Mouse (Mus musculus) MEL (cell line): ENCODE results near the gene Cadm4. TPM values are rescaled to one million over a fixed set of nuclear protein-coding genes. Genes with fewer than 3 reads are reported as not detected.
A peak's percentile ranks its signal among the peaks of the same experiment; 100 is the strongest.

Experiments used
- DNase-seq: peaks from one replicate; pipeline ENCODE4 v3.0.0; 2011; ENCODE audit warnings: low read depth, low spot score
- H3K27ac ChIP-seq: 2 replicates; pipeline ENCODE4 v1.5.1; 2012; ENCODE audit warnings: low read depth, mild to moderate bottlenecking, control low read depth, low read length, moderate library complexity; ENCODE audit not compliant: control insufficient read depth
- H3K27me3 ChIP-seq, 2 experiments: fragments of 150-350 bp in 1 of 2; sonication (generic) in 1 of 2; 2 replicates each; pipeline ENCODE4 v1.6.1; 2012; ENCODE audit warnings: low read length in 2 of 2, mild to moderate bottlenecking in 2 of 2, improper control_type of control experiment in 1 of 2, moderate library complexity in 1 of 2; ENCODE audit not compliant: insufficient read depth in 2 of 2, control insufficient read depth in 1 of 2
- H3K36me3 ChIP-seq, 2 experiments: 2 replicates each; pipeline ENCODE4 v1.6.1; 2012 to 2014; ENCODE audit warnings: low read length in 2 of 2, improper control_type of control experiment in 1 of 2, inconsistent platforms in 1 of 2, mild to moderate bottlenecking in 1 of 2; ENCODE audit not compliant: insufficient read depth in 2 of 2, control insufficient read depth in 1 of 2
- H3K4me1 ChIP-seq, 2 experiments: fragments of 150-350 bp in 1 of 2; sonication (generic) in 1 of 2; 2 replicates each; pipeline ENCODE4 v1.6.1; 2012; ENCODE audit warnings: low read length in 2 of 2, improper control_type of control experiment in 1 of 2, mild to moderate bottlenecking in 1 of 2; ENCODE audit not compliant: insufficient read depth in 2 of 2, control insufficient read depth in 1 of 2
- H3K4me3 ChIP-seq, 2 experiments: fragments of 150-350 bp in 1 of 2; sonication (generic) in 1 of 2; 2 replicates each; pipeline ENCODE4 v1.5.1; 2012; ENCODE audit warnings: low read depth in 2 of 2, low read length in 2 of 2, mild to moderate bottlenecking in 2 of 2, moderate library complexity in 2 of 2, control low read depth in 1 of 2, improper control_type of control experiment in 1 of 2; ENCODE audit not compliant: control insufficient read depth in 1 of 2, insufficient read depth in 1 of 2
- H3K79me2 ChIP-seq: 2 replicates; pipeline ENCODE4 v1.6.1; 2012; ENCODE audit warnings: mild to moderate bottlenecking, low read length, moderate library complexity; ENCODE audit not compliant: control insufficient read depth, poor library complexity, insufficient read depth
- H3K9ac ChIP-seq: 2 replicates; pipeline ENCODE4 v1.6.1; 2012; ENCODE audit warnings: low read depth, mild to moderate bottlenecking, control low read depth, low read length, moderate library complexity; ENCODE audit not compliant: control insufficient read depth, poor library complexity, severe bottlenecking
- H3K9me3 ChIP-seq: fragments of 150-350 bp; sonication (generic); replicated peaks from 2 replicates; pipeline ENCODE4 v1.6.1; 2012; ENCODE audit warnings: mild to moderate bottlenecking, low read length, improper control_type of control experiment, moderate library complexity; ENCODE audit not compliant: insufficient read depth
- CHD2 ChIP-seq: IDR thresholded peaks from 2 replicates; pipeline ENCODE4 v1.6.1; 2011; ENCODE audit warnings: low read length, improper control_type of control experiment
- CTCF ChIP-seq, 3 experiments: IDR thresholded peaks in 2 of 3; conservative IDR thresholded peaks in 1 of 3; 2 replicates each; pipeline ENCODE4 v1.5.1; 2011 to 2012; ENCODE audit warnings: low read length in 3 of 3, low read depth in 2 of 3, mild to moderate bottlenecking in 2 of 3, improper control_type of control experiment in 1 of 3, inconsistent platforms in 1 of 3, mixed read lengths in 1 of 3, moderate library complexity in 1 of 3; ENCODE audit not compliant: control insufficient read depth in 1 of 3, insufficient read depth in 1 of 3, poor library complexity in 1 of 3, severe bottlenecking in 1 of 3
- ELF1 ChIP-seq: IDR thresholded peaks from 2 replicates; pipeline ENCODE4 v1.6.1; 2014; ENCODE audit warnings: low read depth, mild to moderate bottlenecking, inconsistent platforms, low read length, improper control_type of control experiment, moderate library complexity
- EP300 ChIP-seq, 2 experiments: IDR thresholded peaks; 2 replicates each; pipeline ENCODE4 v1.6.1; 2011; ENCODE audit warnings: improper control_type of control experiment in 2 of 2, low read length in 2 of 2, low read depth in 1 of 2, mild to moderate bottlenecking in 1 of 2
- ETS1 ChIP-seq: IDR thresholded peaks from 2 replicates; pipeline ENCODE4 v1.6.1; 2012; ENCODE audit warnings: low read depth, mild to moderate bottlenecking, inconsistent platforms, low read length, improper control_type of control experiment, moderate library complexity
- GABPA ChIP-seq: IDR thresholded peaks from 2 replicates; pipeline ENCODE4 v1.6.1; 2012; ENCODE audit warnings: low read depth, mild to moderate bottlenecking, inconsistent platforms, low read length, improper control_type of control experiment, moderate library complexity
- HCFC1 ChIP-seq: IDR thresholded peaks from 2 replicates; pipeline ENCODE4 v1.6.1; 2012; ENCODE audit warnings: low read depth, mild to moderate bottlenecking, inconsistent platforms, low read length, improper control_type of control experiment, moderate library complexity
- MEF2A ChIP-seq: IDR thresholded peaks from 2 replicates; pipeline ENCODE4 v1.6.1; 2014; ENCODE audit warnings: low read depth, mild to moderate bottlenecking, inconsistent platforms, low read length, improper control_type of control experiment; ENCODE audit not compliant: poor library complexity, insufficient replicate concordance, severe bottlenecking; ENCODE audit errors: extremely low read depth
- MXI1 ChIP-seq: IDR thresholded peaks from 2 replicates; pipeline ENCODE4 v1.6.1; 2011; ENCODE audit warnings: mild to moderate bottlenecking, low read depth, low read length, improper control_type of control experiment
- MYC ChIP-seq: IDR thresholded peaks from 2 replicates; pipeline ENCODE4 v1.6.1; 2011; ENCODE audit warnings: low read depth, mild to moderate bottlenecking, low read length, improper control_type of control experiment, moderate library complexity
- NELFE ChIP-seq: IDR thresholded peaks from 2 replicates; pipeline ENCODE4 v1.6.1; 2011; ENCODE audit warnings: low read depth, low read length, improper control_type of control experiment
- NRF1 ChIP-seq: IDR thresholded peaks from 2 replicates; pipeline ENCODE4 v1.6.1; 2014; ENCODE audit warnings: low read depth, mild to moderate bottlenecking, inconsistent platforms, low read length, improper control_type of control experiment, moderate library complexity; ENCODE audit not compliant: poor library complexity, insufficient read depth, severe bottlenecking
- POLR2A ChIP-seq, 2 experiments: IDR thresholded peaks; 2 replicates each; pipeline ENCODE4 v1.6.1; 2011 to 2012; ENCODE audit warnings: low read length in 2 of 2, mild to moderate bottlenecking in 2 of 2, control low read depth in 1 of 2, improper control_type of control experiment in 1 of 2, low read depth in 1 of 2, moderate library complexity in 1 of 2; ENCODE audit not compliant: control insufficient read depth in 1 of 2, insufficient read depth in 1 of 2, poor library complexity in 1 of 2
- SIN3A ChIP-seq: IDR thresholded peaks from 2 replicates; pipeline ENCODE4 v1.6.1; 2012; ENCODE audit warnings: low read length, improper control_type of control experiment, inconsistent platforms
- SMC3 ChIP-seq: IDR thresholded peaks from 2 replicates; pipeline ENCODE4 v1.6.1; 2011; ENCODE audit warnings: low read depth, low read length, improper control_type of control experiment
- TAL1 ChIP-seq: IDR thresholded peaks from 2 replicates; pipeline ENCODE4 v1.6.1; 2012; ENCODE audit warnings: mild to moderate bottlenecking, inconsistent platforms, low read length, moderate library complexity, mixed read lengths
- TBP ChIP-seq: IDR thresholded peaks from 2 replicates; pipeline ENCODE4 v1.8.0; 2011; ENCODE audit warnings: low read depth, low read length, improper control_type of control experiment
- UBTF ChIP-seq: IDR thresholded peaks from 2 replicates; pipeline ENCODE4 v1.6.1; 2012; ENCODE audit warnings: low read depth, mild to moderate bottlenecking, inconsistent platforms, low read length, improper control_type of control experiment, moderate library complexity, borderline replicate concordance; ENCODE audit not compliant: insufficient read depth
- polyA plus RNA-seq, 2 experiments: library from polyadenylated mRNA; stranded (reverse) in 1 of 2; unstranded in 1 of 2; fragments of >175 nt in 1 of 2; fragments of >200 nt in 1 of 2; gene quantifications; 2 replicates each; pipeline versions ENCODE4 v1.2.1 to v1.2.4; 2012; ENCODE audit warnings: low replicate concordance in 2 of 2, low read depth in 1 of 2; ENCODE audit not compliant: insufficient read length in 2 of 2, insufficient read depth in 1 of 2, missing spikeins in 1 of 2
- total RNA-seq: library from RNA; depleted of rRNA; stranded (reverse); fragments of 300-350 nt; gene quantifications from 2 replicates; pipeline ENCODE4 v1.2.3, GENCODE M21; 2012

Cadm4 gene
- total and polyA plus RNA-seq, 3 experiments: 0.12 to 0.38 TPM; not detected in 1

- TF ChIP-seq SMC3 (peak; percentile 35; the same call in 1 of the 2 replicates), TBP (0 out of 2 replicates have a peak, but pooled peaks have one; percentile 13), ELF1 (no peak), UBTF (no peak), SIN3A (no peak), CTCF (IDR thresholded peaks at IDR 0.05 in 2 of 3, conservative IDR thresholded peaks at IDR 0.05 in 1 of 3; ENCODE audit: control insufficient read depth in 1 of 3, insufficient read depth in 1 of 3, low read depth in 2 of 3, low read length in 3 of 3, poor library complexity in 1 of 3, severe bottlenecking in 1 of 3) (peak; percentile 59 to 73 (median 60))
- TF ChIP-seq, all 39 proteins: peak for 3
- no peaks in the 10 kb centered on the region for H3K36me3 ChIP-seq
- H3K4me1 ChIP-seq: no peaks in the 10 kb centered on the region
- H3K27me3 ChIP-seq: no peaks in the 10 kb centered on the region
- no peaks in the 10 kb centered on the region for H3K79me2 ChIP-seq
- H3K4me3 ChIP-seq: no peak overlapping the region
- no peak overlapping the region for H3K27ac ChIP-seq
- no peaks in the 10 kb centered on the region for H3K9me3 ChIP-seq
- DNase-seq: peak; percentile 76
- H3K9ac ChIP-seq: no peak overlapping the region
Observed at GRCm38 (mm10) chr7:24500929-24501328, 19.1 kb downstream of the Cadm4 start.

- H3K27ac ChIP-seq: no peak overlapping the region
- no peak overlapping the region for H3K4me3 ChIP-seq
- H3K9ac ChIP-seq: no peak overlapping the region
- TF ChIP-seq POLR2A (IDR thresholded peaks at IDR 0.05; ENCODE audit: control insufficient read depth in 1 of 2, insufficient read depth in 1 of 2, low read depth in 1 of 2, low read length in 2 of 2, poor library complexity in 1 of 2) (no peak), CTCF (IDR thresholded peaks at IDR 0.05 in 2 of 3, conservative IDR thresholded peaks at IDR 0.05 in 1 of 3; ENCODE audit: control insufficient read depth in 1 of 3, insufficient read depth in 1 of 3, low read depth in 2 of 3, low read length in 3 of 3, poor library complexity in 1 of 3, severe bottlenecking in 1 of 3) (peak; percentile 20 to 81 (median 56); a peak in 5 of 6 replicates)
- DNase-seq: peak; percentile 31
- H3K9me3 ChIP-seq: no peaks in the 10 kb centered on the region
- H3K4me1 ChIP-seq: no peaks in the 10 kb centered on the region
- H3K27me3 ChIP-seq: no peaks in the 10 kb centered on the region
- H3K79me2 ChIP-seq: no peaks in the 10 kb centered on the region
- 0 out of 4 replicates have a peak, but pooled peaks cover 0 to 2% of the 10 kb centered on the region in 2 experiments for H3K36me3 ChIP-seq
Observed at GRCm38 (mm10) chr7:24501492-24501891, 19.7 kb downstream of the Cadm4 start.

DNA sequence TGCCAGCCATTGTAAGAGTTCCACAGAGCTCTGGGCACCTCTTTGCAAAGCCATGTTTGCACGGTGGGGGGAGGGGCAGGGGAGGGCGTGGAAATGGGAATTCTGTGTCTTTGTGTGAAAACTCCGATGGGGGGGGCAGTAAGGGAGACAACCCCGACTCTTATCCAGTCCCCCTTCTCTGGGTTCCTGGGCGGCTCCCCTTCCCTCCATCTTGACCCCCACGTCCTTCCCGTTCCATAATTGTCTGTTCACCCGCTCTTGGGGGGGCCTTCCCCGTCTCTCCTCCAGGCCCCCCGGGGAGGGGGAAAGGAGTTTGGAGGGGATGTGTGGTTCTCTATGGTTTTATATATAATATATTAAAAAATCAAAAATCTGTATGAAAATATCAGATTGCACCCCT is 22.2 kb downstream of the Cadm4 start:
- H3K9me3 ChIP-seq: no peaks in the 10 kb centered on the region
- no peak overlapping the region for H3K4me3 ChIP-seq
- H3K36me3 ChIP-seq: peaks cover 0 to 4% of the 10 kb centered on the region in 2 experiments; a peak in 1 of 4 replicates
- TF ChIP-seq TAL1: no peak
- DNase-seq: no peak
- H3K9ac ChIP-seq: no peak overlapping the region
- no peaks in the 10 kb centered on the region for H3K27me3 ChIP-seq
- H3K27ac ChIP-seq: no peak overlapping the region
- peaks cover 0 to 2% of the 10 kb centered on the region in 2 experiments; a peak in 1 of 4 replicates for H3K4me1 ChIP-seq
- peaks cover 11% of the 10 kb centered on the region for H3K79me2 ChIP-seq

GRCm38 (mm10) chr7:24504868-24505267 is 23.0 kb downstream of the Cadm4 start:
- no peak for DNase-seq
- peaks cover 0 to 2% of the 10 kb centered on the region in 2 experiments; a peak in 1 of 4 replicates for H3K4me1 ChIP-seq
- H3K27ac ChIP-seq: no peak overlapping the region
- H3K27me3 ChIP-seq: no peaks in the 10 kb centered on the region
- no peak overlapping the region for H3K9ac ChIP-seq
- no peaks in the 10 kb centered on the region for H3K9me3 ChIP-seq
- no peak overlapping the region for H3K4me3 ChIP-seq
- no peak for TF ChIP-seq MXI1
- no peak for TF ChIP-seq EP300 (IDR thresholded peaks at IDR 0.05; ENCODE audit: low read depth in 1 of 2, low read length in 2 of 2)
- TF ChIP-seq NRF1: no peak
- TF ChIP-seq POLR2A (IDR thresholded peaks at IDR 0.05; ENCODE audit: control insufficient read depth in 1 of 2, insufficient read depth in 1 of 2, low read depth in 1 of 2, low read length in 2 of 2, poor library complexity in 1 of 2): no peak
- no peak for TF ChIP-seq MEF2A
- TF ChIP-seq MYC: no peak
- no peak for TF ChIP-seq HCFC1
- TF ChIP-seq ETS1: no peak
- no peak for TF ChIP-seq NELFE
- no peak for TF ChIP-seq GABPA
- no peak for TF ChIP-seq CHD2
- H3K79me2 ChIP-seq: peaks cover 11% of the 10 kb centered on the region
- H3K36me3 ChIP-seq: peaks cover 0 to 4% of the 10 kb centered on the region in 2 experiments; a peak in 1 of 4 replicates
